ENCODE assay signal across 23 mouse cellular contexts in the genomic region with DNA sequence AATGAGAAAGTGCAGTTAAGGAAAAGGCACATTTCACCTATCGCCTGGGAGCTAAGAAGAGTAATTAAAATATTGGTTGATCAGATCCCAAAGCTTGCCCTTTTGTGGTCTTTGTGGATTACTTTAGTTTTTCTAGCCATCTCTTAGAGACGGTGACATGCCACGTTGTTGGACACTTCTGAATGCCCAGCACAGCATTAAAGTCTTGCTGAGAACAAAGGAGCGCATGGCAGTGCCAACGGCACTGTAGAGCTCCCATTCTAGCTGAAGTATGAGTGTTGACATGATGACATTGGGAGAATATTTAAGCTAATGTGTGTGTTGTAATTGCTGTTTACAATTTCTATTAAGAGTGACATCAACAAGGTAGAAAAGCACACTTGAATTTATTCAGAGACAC.
DNase-seq lines count a peak whose midpoint lies in the region; ATAC-seq and TF ChIP-seq lines count a peak whose summit lies in the region.
"Had no signal": no experiment of that assay in that cellular context is flagged by ENCODE, and none has a peak within 500 bp of the region (broad histone marks: within the 10 kb centered on the region; RNA-seq: fewer than 3 reads in every experiment).

No protein-coding gene starts in this region.

- intact Hi-C loops in left cerebral cortex, postnatal 14 days (cut with DNase I): no loop called here

- no peaks in the 10 kb centered on the region for H3K4me1 ChIP-seq in forebrain, embryonic 14.5 days (ENCODE audit: control insufficient read depth, insufficient read depth, low read length)
- no peaks in the 10 kb centered on the region for H3K4me1 ChIP-seq in forebrain, embryonic 12.5 days
- H3K4me1 ChIP-seq in midbrain, postnatal 0 days (ENCODE audit: insufficient read depth, low read length): no peaks in the 10 kb centered on the region
- no peaks in the 10 kb centered on the region for H3K4me1 ChIP-seq in midbrain, embryonic 15.5 days
- H3K4me1 ChIP-seq: embryonic facial prominence, embryonic 10.5 days; forebrain, embryonic 15.5 days had no signal

- no peaks in the 10 kb centered on the region for H3K36me3 ChIP-seq in forebrain, embryonic 14.5 days (ENCODE audit: control insufficient read depth, insufficient read depth, low read length)
- H3K36me3 ChIP-seq in forebrain, embryonic 12.5 days (replicated peaks): no peaks in the 10 kb centered on the region
- no peaks in the 10 kb centered on the region for H3K36me3 ChIP-seq in midbrain, postnatal 0 days (ENCODE audit: insufficient read depth, low read length)
- H3K36me3 ChIP-seq in midbrain, embryonic 15.5 days (replicated peaks): no peaks in the 10 kb centered on the region
- H3K36me3 ChIP-seq in myocyte (ENCODE audit: control insufficient read depth, insufficient read depth): no peaks in the 10 kb centered on the region
- H3K36me3 ChIP-seq: embryonic facial prominence, embryonic 10.5 days; embryonic facial prominence, embryonic 13.5 days; forebrain, embryonic 15.5 days; hindbrain, embryonic 10.5 days; hindbrain, embryonic 13.5 days had no signal

- no peaks in the 10 kb centered on the region for H3K9me3 ChIP-seq in forebrain, embryonic 14.5 days (replicated peaks; ENCODE audit: control insufficient read depth, low read length)
- H3K9me3 ChIP-seq in forebrain, embryonic 12.5 days: no peaks in the 10 kb centered on the region
- H3K9me3 ChIP-seq in midbrain, postnatal 0 days (ENCODE audit: low read length): no peaks in the 10 kb centered on the region
- H3K9me3 ChIP-seq in midbrain, embryonic 15.5 days: no peaks in the 10 kb centered on the region
- H3K9me3 ChIP-seq: embryonic facial prominence, embryonic 10.5 days; embryonic facial prominence, embryonic 13.5 days; forebrain, embryonic 15.5 days; hindbrain, embryonic 10.5 days; hindbrain, embryonic 13.5 days had no signal

- no peak overlapping the region for H3K9ac ChIP-seq in forebrain, embryonic 14.5 days (ENCODE audit: low read length)
- H3K9ac ChIP-seq in forebrain, embryonic 12.5 days: no peak overlapping the region
- no peak overlapping the region for H3K9ac ChIP-seq in midbrain, postnatal 0 days (replicated peaks; ENCODE audit: low read length, poor library complexity, severe bottlenecking)
- H3K9ac ChIP-seq in midbrain, embryonic 15.5 days: no peak overlapping the region
- H3K9ac ChIP-seq: embryonic facial prominence, embryonic 13.5 days; forebrain, embryonic 15.5 days; hindbrain, embryonic 13.5 days had no signal

- DNase-seq in forebrain, embryonic 14.5 days (ENCODE audit: low spot score): peak; percentile 43
- DNase-seq in midbrain, postnatal 0 days (ENCODE audit: low spot score): peak; percentile 20
- DNase-seq in kidney, adult 9 months: no peak
- no peak for DNase-seq in left cerebral cortex, postnatal 14 days (ENCODE audit: low spot score in 2 of 2)
- DNase-seq: adrenal gland, postnatal 25 days; cerebellum, adult 11 months; cerebellum, adult 2 months; cerebellum, postnatal 25 days; gastrocnemius, postnatal 10 days; gastrocnemius, postnatal 36 days had no signal

- H3K4me2 ChIP-seq in forebrain, embryonic 14.5 days (ENCODE audit: low read length): no peak overlapping the region
- H3K4me2 ChIP-seq in forebrain, embryonic 12.5 days: no peak overlapping the region
- H3K4me2 ChIP-seq in midbrain, postnatal 0 days (ENCODE audit: low read depth, low read length, poor library complexity, severe bottlenecking): no peak overlapping the region
- no peak overlapping the region for H3K4me2 ChIP-seq in midbrain, embryonic 15.5 days
- peak overlapping the region; percentile 58 for H3K4me2 ChIP-seq in myocyte (ENCODE audit: low read depth)
- H3K4me2 ChIP-seq: embryonic facial prominence, embryonic 13.5 days; forebrain, embryonic 15.5 days; heart, embryonic 11.5 days; hindbrain, embryonic 13.5 days had no signal

- no peak overlapping the region for H3K4me3 ChIP-seq in forebrain, embryonic 14.5 days (ENCODE audit: low read depth, low read length)
- no peak overlapping the region for H3K4me3 ChIP-seq in forebrain, embryonic 12.5 days (replicated peaks)
- no peak overlapping the region for H3K4me3 ChIP-seq in midbrain, postnatal 0 days (ENCODE audit: low read depth, low read length)
- no peak overlapping the region for H3K4me3 ChIP-seq in midbrain, embryonic 15.5 days
- H3K4me3 ChIP-seq in myocyte: no peak overlapping the region
- H3K4me3 ChIP-seq: embryonic facial prominence, embryonic 10.5 days; embryonic facial prominence, embryonic 13.5 days; erythroblast, embryonic 14.5 days; forebrain, embryonic 15.5 days; hindbrain, embryonic 10.5 days; hindbrain, embryonic 13.5 days had no signal

- H3ac ChIP-seq in myocyte (ENCODE audit: control insufficient read depth, insufficient read length): no peak overlapping the region

- H3K27ac ChIP-seq in forebrain, embryonic 14.5 days (ENCODE audit: low read depth, low read length): no peak overlapping the region
- no peak overlapping the region for H3K27ac ChIP-seq in forebrain, embryonic 12.5 days
- no peak overlapping the region for H3K27ac ChIP-seq in midbrain, postnatal 0 days (ENCODE audit: low read depth, low read length)
- H3K27ac ChIP-seq in midbrain, embryonic 15.5 days: no peak overlapping the region
- H3K27ac ChIP-seq: embryonic facial prominence, embryonic 10.5 days; embryonic facial prominence, embryonic 13.5 days; forebrain, embryonic 15.5 days; hindbrain, embryonic 10.5 days; hindbrain, embryonic 13.5 days had no signal

- TF ChIP-seq POLR2A in myocyte (IDR thresholded peaks at IDR 0.05; ENCODE audit: insufficient read length, low read depth): no peak

- ATAC-seq in forebrain, embryonic 14.5 days: peak; percentile 70
- no peak for ATAC-seq in forebrain, embryonic 12.5 days (ENCODE audit: low FRiP score)
- ATAC-seq in midbrain, postnatal 0 days (ENCODE audit: low FRiP score): no peak
- no peak for ATAC-seq in midbrain, embryonic 15.5 days (replicated peaks)
- ATAC-seq in granulocyte monocyte progenitor cell, adult 5-6 weeks (replicated peaks; ENCODE audit: poor library complexity, severe bottlenecking): peak; percentile 6; the same call in 1 of the 2 replicates
- ATAC-seq: activated CD4-positive, CD25-positive, alpha-beta regulatory T cell, adult 4 months; forebrain, embryonic 15.5 days; hindbrain, embryonic 16.5 days had no signal

- no peak for TF ChIP-seq CTCF in midbrain, postnatal 0 days (IDR thresholded peaks at IDR 0.05)

- WGBS in forebrain, embryonic 14.5 days: 40% methylated on average over 5 of the region's 5 CpGs
- 68% methylated on average over 5 of the region's 5 CpGs for WGBS in forebrain, embryonic 12.5 days
- WGBS in midbrain, postnatal 0 days: 67% methylated on average over 5 of the region's 5 CpGs
- 66% methylated on average over 5 of the region's 5 CpGs for WGBS in midbrain, embryonic 15.5 days

- H3K27me3 ChIP-seq in forebrain, embryonic 14.5 days (replicated peaks; ENCODE audit: control insufficient read depth, insufficient read depth, low read length): no peaks in the 10 kb centered on the region
- no peaks in the 10 kb centered on the region for H3K27me3 ChIP-seq in forebrain, embryonic 12.5 days
- no peaks in the 10 kb centered on the region for H3K27me3 ChIP-seq in midbrain, postnatal 0 days (ENCODE audit: insufficient read depth, low read length)
- no peaks in the 10 kb centered on the region for H3K27me3 ChIP-seq in midbrain, embryonic 15.5 days (replicated peaks)
- no peaks in the 10 kb centered on the region for H3K27me3 ChIP-seq in myocyte (ENCODE audit: control insufficient read depth, insufficient read depth, insufficient read length)
- H3K27me3 ChIP-seq: embryonic facial prominence, embryonic 13.5 days; forebrain, embryonic 15.5 days; hindbrain, embryonic 13.5 days had no signal

- H3K79me2 ChIP-seq in myocyte (ENCODE audit: control insufficient read depth, insufficient read depth): no peaks in the 10 kb centered on the region

TF ChIP-seq in myocyte, 11 proteins besides CTCF, POLR2A, EP300 and RAD21:
- TF ChIP-seq USF1 (IDR thresholded peaks at IDR 0.05; ENCODE audit: low read depth): no peak
- TF ChIP-seq CEBPB (IDR thresholded peaks at IDR 0.05; ENCODE audit: insufficient read depth, poor library complexity, severe bottlenecking): no peak
- TF ChIP-seq MAX (IDR thresholded peaks at IDR 0.05; ENCODE audit: low read depth): no peak
- no peak for TF ChIP-seq MYOG (IDR thresholded peaks at IDR 0.05; ENCODE audit: control insufficient read depth in 1 of 3, insufficient read depth in 1 of 3, insufficient read length in 2 of 3, low read depth in 2 of 3)
- TF ChIP-seq REST (IDR thresholded peaks at IDR 0.05; ENCODE audit: insufficient read depth, insufficient read length): no peak
- no peak for TF ChIP-seq E2F4 (IDR thresholded peaks at IDR 0.05; ENCODE audit: insufficient read depth)
- TF ChIP-seq TCF12 (IDR thresholded peaks at IDR 0.05; ENCODE audit: insufficient read depth, poor library complexity, severe bottlenecking): no peak
- TF ChIP-seq POLR2AphosphoS2 (IDR thresholded peaks at IDR 0.05; ENCODE audit: insufficient read length, low read depth): no peak
- no peak for TF ChIP-seq MYOD1 (IDR thresholded peaks at IDR 0.05; ENCODE audit: control insufficient read depth in 1 of 3, insufficient read length in 2 of 3, low read depth in 2 of 3)
- TF ChIP-seq TCF3 (IDR thresholded peaks at IDR 0.05; ENCODE audit: insufficient read length, low read depth): no peak

Comparison
In these comparisons a context has a peak if more than half of its experiments do, and no peak if none do; other contexts are left out.
1. ATAC-seq: peak in forebrain, embryonic 14.5 days (single experiment) and granulocyte monocyte progenitor cell, adult 5-6 weeks (single experiment); none in forebrain, embryonic 12.5 days (single experiment), midbrain, postnatal 0 days (single experiment) and midbrain, embryonic 15.5 days (single experiment).
2. DNase-seq: peak in forebrain, embryonic 14.5 days (single experiment) and midbrain, postnatal 0 days (single experiment); none in kidney, adult 9 months (single experiment) and left cerebral cortex, postnatal 14 days (0 of 2).